Mouse (Mus musculus) lung, embryonic 16.5 days (tissue): Measurements from ENCODE around the gene Sfi1. TPM values are rescaled to one million over a fixed set of nuclear protein-coding genes. Genes with fewer than 3 reads are reported as not detected.
"Not testable (repeated sequence)": the region's sequence is repeated elsewhere in the genome, so short reads cannot be mapped to it uniquely, and the experiment has no call there.

Experiments
- ATAC-seq: fragments of 200-750 bp; cut with Nextera tagmentation; 2 replicates; pipeline ENCODE4 v1.8.0; 2017; ENCODE audit warnings: low read depth, mild to moderate bottlenecking, moderate library complexity
- H3K27ac ChIP-seq: fragments of 300-500 bp; sonication (generic); 2 replicates; pipeline ENCODE4 v1.5.1; 2014; ENCODE audit warnings: mild to moderate bottlenecking, control low read depth, low read length
- H3K27me3 ChIP-seq: fragments of 300-500 bp; sonication (generic); 2 replicates; pipeline ENCODE4 v1.6.1; 2014; ENCODE audit warnings: low read depth, low read length, mixed read lengths; ENCODE audit not compliant: control insufficient read depth, insufficient read depth
- H3K36me3 ChIP-seq: fragments of 300-500 bp; sonication (generic); 2 replicates; pipeline ENCODE4 v1.6.1; 2014; ENCODE audit warnings: low read length; ENCODE audit not compliant: control insufficient read depth, insufficient read depth
- H3K4me1 ChIP-seq: fragments of 300-500 bp; sonication (generic); replicated peaks from 2 replicates; pipeline ENCODE4 v1.6.1; 2014; ENCODE audit warnings: low read length, mixed read lengths; ENCODE audit not compliant: control insufficient read depth, insufficient read depth
- H3K4me2 ChIP-seq: fragments of 300-500 bp; sonication (generic); 2 replicates; pipeline ENCODE4 v1.6.1; 2014; ENCODE audit warnings: low read depth, low read length, control low read depth
- H3K4me3 ChIP-seq: fragments of 300-500 bp; sonication (generic); 2 replicates; pipeline ENCODE4 v1.5.1; 2014; ENCODE audit warnings: mild to moderate bottlenecking, low read length, control low read depth
- H3K9ac ChIP-seq: fragments of 300-500 bp; sonication (generic); 2 replicates; pipeline ENCODE4 v1.6.1; 2014; ENCODE audit warnings: low read length, control low read depth
- H3K9me3 ChIP-seq: fragments of 300-500 bp; sonication (generic); 2 replicates; pipeline ENCODE4 v1.6.1; 2016; ENCODE audit warnings: low read length; ENCODE audit not compliant: control insufficient read depth
- WGBS: fragments of 180-500 bp; shearing (Covaris S2); extraction: QIAGEN DNeasy Blood & Tissue Kit; methylation state at CpG from one replicate; pipeline ENCODE4 v1.1.7; 2014; 5-methylcytosine and 5-hydroxymethylcytosine counted together
- polyA plus RNA-seq: library from polyadenylated mRNA; unstranded; fragments of >200 nt; fragmentation: Nextera tagmentation; extraction: Ambion mirVana; gene quantifications from 2 replicates; pipeline ENCODE4 v1.2.1, GENCODE M21; 2015

Gene Sfi1
- polyA plus RNA-seq, 1 experiment from 2014 or later, result 13.7 TPM

GRCm38 (mm10) chr11:3126478-3127302 lies 66.6 kb downstream of the Sfi1 start:
- ATAC-seq, result peak; percentile 1
- 77% methylated on average over 6 of the region's 6 CpGs for WGBS
- not testable (repeated sequence) for H3K27ac ChIP-seq, H3K27me3 ChIP-seq, H3K4me1 ChIP-seq, H3K4me2 ChIP-seq, H3K9me3 ChIP-seq, H3K9ac ChIP-seq, H3K4me3 ChIP-seq, H3K36me3 ChIP-seq

- H3K9ac ChIP-seq, H3K4me1 ChIP-seq, H3K27me3 ChIP-seq, H3K36me3 ChIP-seq, H3K4me2 ChIP-seq, H3K4me3 ChIP-seq, H3K27ac ChIP-seq, H3K9me3 ChIP-seq, ATAC-seq: not testable (repeated sequence)
- WGBS, result 83% methylated on average over 3 of the region's 4 CpGs
Measured at GRCm38 (mm10) chr11:3125922-3126321, 67.3 kb downstream of the Sfi1 start.

- 83% methylated on average over 22 of the region's 22 CpGs for WGBS
- not testable (repeated sequence) for H3K4me2 ChIP-seq, ATAC-seq
Measured at GRCm38 (mm10) chr11:3124932-3125810, 68.1 kb downstream of the Sfi1 start.

GRCm38 (mm10) chr11:3114403-3114802 lies 78.9 kb downstream of the Sfi1 start:
- WGBS, result 57% methylated on average over 3 of the region's 3 CpGs

More at GRCm38 (mm10) chr11:3124932-3125810, 68.1 kb downstream of the Sfi1 start:
- H3K9me3 ChIP-seq, H3K36me3 ChIP-seq, H3K4me3 ChIP-seq, H3K27ac ChIP-seq, H3K27me3 ChIP-seq, H3K9ac ChIP-seq, H3K4me1 ChIP-seq: not testable (repeated sequence)

GRCm38 (mm10) chr11:3106154-3106553 lies 87.1 kb downstream of the Sfi1 start:
- no peaks in the 10 kb centered on the region for H3K27me3 ChIP-seq
- no peaks in the 10 kb centered on the region for H3K4me1 ChIP-seq
- no peak overlapping the region for H3K4me3 ChIP-seq
- H3K36me3 ChIP-seq, result no peaks in the 10 kb centered on the region
- no peak for ATAC-seq
- H3K9ac ChIP-seq, result no peak overlapping the region
- peaks cover 31% of the 10 kb centered on the region for H3K9me3 ChIP-seq
- WGBS, result 69% methylated on average over 3 of the region's 3 CpGs
- H3K27ac ChIP-seq, result no peak overlapping the region
- no peak overlapping the region for H3K4me2 ChIP-seq

More at GRCm38 (mm10) chr11:3114403-3114802, 78.9 kb downstream of the Sfi1 start:
- Histone ChIP-seq H3K4me2 (no peak overlapping the region), H3K36me3 (no peaks in the 10 kb centered on the region), H3K27me3 (no peaks in the 10 kb centered on the region), H3K4me3 (no peak overlapping the region), H3K9me3 (0 out of 2 replicates have a peak, but pooled peaks cover 2% of the 10 kb centered on the region), H3K27ac (no peak overlapping the region), H3K4me1 (no peaks in the 10 kb centered on the region), H3K9ac (no peak overlapping the region)
- no peak for ATAC-seq

GRCm38 (mm10) chr11:3105261-3105731 lies 88.0 kb downstream of the Sfi1 start:
- no peaks in the 10 kb centered on the region for H3K27me3 ChIP-seq
- H3K36me3 ChIP-seq, result no peaks in the 10 kb centered on the region
- H3K4me3 ChIP-seq, result no peak overlapping the region
- no peak overlapping the region for H3K4me2 ChIP-seq
- ATAC-seq, result no peak
- no peaks in the 10 kb centered on the region for H3K4me1 ChIP-seq
- no peak overlapping the region for H3K27ac ChIP-seq
- 93% methylated on average over 21 of the region's 21 CpGs for WGBS
- H3K9ac ChIP-seq, result no peak overlapping the region
- peaks cover 34% of the 10 kb centered on the region for H3K9me3 ChIP-seq

- not testable (repeated sequence) for H3K27me3 ChIP-seq, H3K27ac ChIP-seq, H3K36me3 ChIP-seq, H3K9ac ChIP-seq, H3K4me1 ChIP-seq, ATAC-seq, H3K4me3 ChIP-seq, H3K4me2 ChIP-seq
- WGBS, result 79% methylated on average over 20 of the region's 20 CpGs
- H3K9me3 ChIP-seq, result peaks cover 37% of the 10 kb centered on the region
Measured at GRCm38 (mm10) chr11:3104501-3105260, 88.6 kb downstream of the Sfi1 start.

GRCm38 (mm10) chr11:3103619-3104164 lies 89.6 kb downstream of the Sfi1 start:
- H3K27me3 ChIP-seq, result no peaks in the 10 kb centered on the region
- no peak overlapping the region for H3K9ac ChIP-seq
- H3K36me3 ChIP-seq, result no peaks in the 10 kb centered on the region
- no peaks in the 10 kb centered on the region for H3K4me1 ChIP-seq
- H3K4me2 ChIP-seq, result no peak overlapping the region
- 71% methylated on average over 7 of the region's 7 CpGs for WGBS
- H3K4me3 ChIP-seq, result no peak overlapping the region
- no peak overlapping the region for H3K27ac ChIP-seq
- ATAC-seq, result no peak
- peaks cover 37% of the 10 kb centered on the region for H3K9me3 ChIP-seq
